Mouse (Mus musculus) embryonic facial prominence, embryonic 11.5 days (tissue): ENCODE measurements around the gene Ms4a10. TPM values are rescaled to one million over a fixed set of nuclear protein-coding genes. Genes with fewer than 3 reads are reported as not detected.

Experiments
- ATAC-seq: fragments of 200-750 bp; cut with Nextera tagmentation; replicated peaks from 2 replicates; pipeline ENCODE4 v1.8.0; 2017; ENCODE audit warnings: low read depth; ENCODE audit not compliant: insufficient number of reproducible peaks, low FRiP score, low TSS enrichment
- DNase-seq: peaks from one replicate; pipeline ENCODE4 v3.0.0-alpha.2; 2015; ENCODE audit warnings: low spot score
- H3K27ac ChIP-seq: fragments of 300-500 bp; sonication (generic); replicated peaks from 2 replicates; pipeline ENCODE4 v1.5.1; 2014; ENCODE audit warnings: mild to moderate bottlenecking, low read depth, low read length, control low read depth
- H3K27me3 ChIP-seq: fragments of 300-500 bp; sonication (generic); 2 replicates; pipeline ENCODE4 v1.6.1; 2014; ENCODE audit warnings: mild to moderate bottlenecking, low read length, moderate library complexity, mixed read lengths; ENCODE audit not compliant: control insufficient read depth, insufficient read depth
- H3K36me3 ChIP-seq: fragments of 300-500 bp; sonication (generic); replicated peaks from 2 replicates; pipeline ENCODE4 v1.6.1; 2014; ENCODE audit warnings: low read depth, mild to moderate bottlenecking, low read length, moderate library complexity, mixed read lengths; ENCODE audit not compliant: control insufficient read depth, insufficient read depth
- H3K4me1 ChIP-seq: fragments of 300-500 bp; sonication (generic); 2 replicates; pipeline ENCODE4 v1.6.1; 2014; ENCODE audit warnings: low read length, mixed read lengths; ENCODE audit not compliant: control insufficient read depth, insufficient read depth
- H3K4me2 ChIP-seq: fragments of 300-500 bp; sonication (generic); 2 replicates; pipeline ENCODE4 v1.6.1; 2014; ENCODE audit warnings: low read depth, mild to moderate bottlenecking, control low read depth, low read length, moderate library complexity
- H3K4me3 ChIP-seq: fragments of 300-500 bp; sonication (generic); 2 replicates; pipeline ENCODE4 v1.5.1; 2014; ENCODE audit warnings: low read depth, low read length, control low read depth
- H3K9ac ChIP-seq: fragments of 300-500 bp; sonication (generic); replicated peaks from 2 replicates; pipeline ENCODE4 v1.6.1; 2014; ENCODE audit warnings: mild to moderate bottlenecking, control low read depth, low read length
- H3K9me3 ChIP-seq: fragments of 300-500 bp; sonication (generic); replicated peaks from 2 replicates; pipeline ENCODE4 v1.6.1; 2016; ENCODE audit warnings: mild to moderate bottlenecking, low read length, inconsistent platforms, mixed read lengths; ENCODE audit not compliant: control insufficient read depth
- WGBS: fragments of 180-500 bp; shearing (Covaris S2); extraction: QIAGEN DNeasy Blood & Tissue Kit; methylation state at CpG from one replicate; pipeline ENCODE4 v1.1.7; 2014; 5-methylcytosine and 5-hydroxymethylcytosine counted together
- polyA plus RNA-seq: library from polyadenylated mRNA; unstranded; fragments of >200 nt; fragmentation: Nextera tagmentation; extraction: Ambion mirVana; gene quantifications from 2 replicates; pipeline ENCODE4 v1.2.1, GENCODE M21; 2014

Ms4a10 gene
- polyA plus RNA-seq, 1 experiment from 2014 or later, result not detected

GRCm38 (mm10) chr19:10952021-10952939 lies 22.2 kb downstream of the Ms4a10 start:
- Histone ChIP-seq H3K36me3 (no peaks in the 10 kb centered on the region), H3K27ac (peak overlapping the region; percentile 41; the same call in 1 of the 2 replicates), H3K4me2 (no peak overlapping the region), H3K9me3 (no peaks in the 10 kb centered on the region), H3K4me3 (no peak overlapping the region), H3K27me3 (no peaks in the 10 kb centered on the region), H3K4me1 (no peaks in the 10 kb centered on the region; the same call in 1 of the 2 replicates), H3K9ac (no peak overlapping the region)
- WGBS, result 69% methylated on average over 11 of the region's 11 CpGs
- DNase-seq (peak; percentile 21), ATAC-seq (0 out of 2 replicates have a peak, but pooled peaks have one; percentile 5)

GRCm38 (mm10) chr19:10949558-10949957 lies 24.9 kb downstream of the Ms4a10 start:
- no peak overlapping the region for H3K4me3 ChIP-seq
- DNase-seq (no peak), ATAC-seq (no peak)
- no peaks in the 10 kb centered on the region; the same call in 1 of the 2 replicates for H3K4me1 ChIP-seq
- no peaks in the 10 kb centered on the region for H3K27me3 ChIP-seq
- no peaks in the 10 kb centered on the region for H3K9me3 ChIP-seq
- H3K36me3 ChIP-seq, result peaks cover 7% of the 10 kb centered on the region; the same call in 1 of the 2 replicates
- WGBS, result 39% methylated on average over 9 of the region's 9 CpGs
- no peak overlapping the region; the same call in 1 of the 2 replicates for H3K9ac ChIP-seq
- H3K4me2 ChIP-seq, result peak overlapping the region; percentile 37; the same call in 1 of the 2 replicates
- H3K27ac ChIP-seq, result no peak overlapping the region

DNA sequence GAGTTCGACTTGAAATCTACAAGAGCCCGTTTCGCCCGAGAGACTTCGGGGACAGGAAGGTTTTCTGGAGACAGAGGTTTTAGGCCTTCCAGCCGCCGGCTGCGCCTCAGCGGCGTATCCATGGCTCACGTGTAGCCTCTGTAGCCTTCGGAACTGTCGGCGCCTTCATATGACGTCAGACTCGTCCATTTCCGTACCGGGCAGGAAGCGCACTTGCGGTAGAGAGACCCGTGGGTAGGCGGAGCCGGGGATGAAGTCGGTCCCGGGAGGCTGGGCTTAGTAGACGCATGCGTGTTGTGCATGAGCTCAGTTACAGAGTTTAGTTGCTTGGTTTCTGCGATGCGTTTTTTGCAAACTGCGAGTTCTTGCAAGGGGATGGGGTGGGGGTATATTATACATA lies 25.4 kb downstream of the Ms4a10 start, which contains the start of gene Ccdc86:
Gene Ccdc86 (minus strand): TSS at position 155 of the 400 bp plus-strand sequence.
- H3K27me3 ChIP-seq, result no peaks in the 10 kb centered on the region
- 0% methylated on average over 30 of the region's 30 CpGs for WGBS
- DNase-seq (peak; percentile 100), ATAC-seq (peak; percentile 96)
- peak within 1 kb of the TSS; percentile 80 for H3K4me3 ChIP-seq
- peak within 1 kb of the TSS; percentile 97 for H3K4me2 ChIP-seq
- no peaks in the 10 kb centered on the region; the same call in 1 of the 2 replicates for H3K4me1 ChIP-seq
- no peak within 1 kb of the TSS for H3K27ac ChIP-seq
- H3K36me3 ChIP-seq, result peaks cover 9% of the 10 kb centered on the region; the same call in 1 of the 2 replicates
- H3K9me3 ChIP-seq, result no peaks in the 10 kb centered on the region
- H3K9ac ChIP-seq, result peak within 1 kb of the TSS; percentile 79

DNA sequence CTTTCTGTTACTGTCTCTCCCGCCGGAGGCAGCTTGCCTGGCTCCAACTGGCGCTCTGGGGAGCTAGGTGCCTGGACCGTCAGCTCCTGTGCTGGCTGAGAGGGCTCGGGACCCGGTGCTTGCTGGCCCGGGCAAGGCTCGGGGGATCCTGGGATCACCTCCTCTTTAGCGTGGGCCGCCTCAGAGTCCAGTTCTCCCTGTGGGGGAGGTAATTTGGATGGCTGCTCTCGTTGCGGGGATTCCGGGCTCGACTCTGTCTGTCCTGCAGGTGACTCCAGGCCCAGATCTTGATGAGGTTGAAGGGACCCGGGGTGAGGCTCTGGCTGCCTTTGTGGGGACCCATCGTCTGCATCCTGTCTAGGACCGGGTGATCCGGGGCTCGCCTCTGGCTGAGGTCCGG lies 26.1 kb downstream of the Ms4a10 start:
- DNase-seq (no peak), ATAC-seq (no peak)
- Histone ChIP-seq H3K36me3 (peaks cover 12% of the 10 kb centered on the region; the same call in 1 of the 2 replicates), H3K4me1 (no peaks in the 10 kb centered on the region; the same call in 1 of the 2 replicates), H3K27ac (no peak overlapping the region), H3K27me3 (no peaks in the 10 kb centered on the region), H3K9ac (peak overlapping the region; percentile 79), H3K4me3 (peak overlapping the region; percentile 80), H3K4me2 (peak overlapping the region; percentile 97), H3K9me3 (no peaks in the 10 kb centered on the region)
- under 1% methylated on average over 20 of the region's 20 CpGs for WGBS

GRCm38 (mm10) chr19:10947219-10947618 lies 27.3 kb downstream of the Ms4a10 start:
- no peaks in the 10 kb centered on the region for H3K9me3 ChIP-seq
- no peaks in the 10 kb centered on the region for H3K27me3 ChIP-seq
- peaks cover 12% of the 10 kb centered on the region; the same call in 1 of the 2 replicates for H3K36me3 ChIP-seq
- no peaks in the 10 kb centered on the region; the same call in 1 of the 2 replicates for H3K4me1 ChIP-seq
- H3K4me3 ChIP-seq, result peak overlapping the region; percentile 80
- DNase-seq (no peak), ATAC-seq (no peak)
- WGBS, result 80% methylated on average over 5 of the region's 5 CpGs
- peak overlapping the region; percentile 97 for H3K4me2 ChIP-seq
- no peak overlapping the region; the same call in 1 of the 2 replicates for H3K9ac ChIP-seq
- H3K27ac ChIP-seq, result no peak overlapping the region

DNA sequence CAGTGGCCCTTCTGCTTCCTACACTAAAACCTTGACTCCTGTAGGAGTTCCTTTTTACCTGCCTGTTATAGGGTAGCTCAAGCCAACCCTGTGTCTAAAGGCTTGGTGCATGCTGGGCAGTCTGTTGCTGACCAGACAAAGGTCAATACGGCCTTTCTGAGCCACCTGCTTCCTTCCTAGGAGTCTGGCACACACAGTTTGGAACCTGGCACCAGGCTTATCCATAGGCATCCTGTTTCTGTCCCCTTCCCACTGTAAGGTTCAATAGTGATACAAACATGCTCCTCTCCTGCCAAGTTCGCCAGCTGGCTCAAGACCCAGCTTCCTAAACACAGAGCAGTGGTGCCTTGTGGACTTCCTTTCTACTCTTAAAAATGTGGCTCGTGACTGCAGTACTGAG lies 28.0 kb downstream of the Ms4a10 start:
- no peak overlapping the region for H3K9ac ChIP-seq
- ATAC-seq (no peak), DNase-seq (no peak)
- no peaks in the 10 kb centered on the region for H3K9me3 ChIP-seq
- no peak overlapping the region for H3K4me2 ChIP-seq
- WGBS, result 79% methylated on average over 3 of the region's 3 CpGs
- no peaks in the 10 kb centered on the region; the same call in 1 of the 2 replicates for H3K4me1 ChIP-seq
- no peak overlapping the region for H3K27ac ChIP-seq
- no peak overlapping the region for H3K4me3 ChIP-seq
- H3K36me3 ChIP-seq, result peaks cover 12% of the 10 kb centered on the region; the same call in 1 of the 2 replicates
- no peaks in the 10 kb centered on the region for H3K27me3 ChIP-seq

DNA sequence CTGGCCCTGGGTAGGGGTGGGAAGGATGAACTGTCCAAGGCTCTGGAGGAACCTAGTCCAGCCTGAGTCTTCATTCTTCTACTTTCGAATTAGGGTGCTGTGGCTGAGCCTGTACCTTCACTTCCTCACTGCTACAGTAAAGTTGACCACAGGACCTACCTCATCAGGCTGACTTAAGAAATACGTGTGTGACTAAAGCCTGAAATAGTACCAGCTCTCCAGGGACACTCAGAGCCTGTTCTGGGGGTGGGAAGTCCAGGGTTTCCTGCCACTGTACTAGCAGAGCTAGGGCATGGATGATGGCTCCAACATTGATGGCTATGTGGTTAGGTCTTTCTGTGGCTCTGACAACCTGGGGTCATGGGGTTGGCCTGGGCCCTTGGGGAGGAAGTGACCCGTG lies 30.5 kb downstream of the Ms4a10 start:
- DNase-seq, result no peak

More for the DNA sequence above, 30.5 kb downstream of the Ms4a10 start:
- H3K4me3 ChIP-seq, result no peak overlapping the region
- H3K4me2 ChIP-seq, result no peak overlapping the region
- no peak overlapping the region for H3K27ac ChIP-seq
- no peak overlapping the region for H3K9ac ChIP-seq
- H3K9me3 ChIP-seq, result no peaks in the 10 kb centered on the region
- ATAC-seq, result no peak
- peaks cover 12% of the 10 kb centered on the region; the same call in 1 of the 2 replicates for H3K36me3 ChIP-seq
- WGBS, result 84% methylated on average over 3 of the region's 3 CpGs
- H3K4me1 ChIP-seq, result no peaks in the 10 kb centered on the region; the same call in none of the 2 replicates
- no peaks in the 10 kb centered on the region for H3K27me3 ChIP-seq
